Mouse (Mus musculus) forebrain, embryonic 14.5 days (tissue): Measurements from ENCODE around the gene Fibp. TPM values are rescaled to one million over a fixed set of nuclear protein-coding genes. Genes with fewer than 3 reads are reported as not detected.

Experiments
- ATAC-seq: fragments of 200-750 bp; cut with Nextera tagmentation; 2 replicates; pipeline ENCODE4 v1.8.0; 2017; ENCODE audit warnings: mild to moderate bottlenecking, moderate library complexity
- DNase-seq: peaks from one replicate; pipeline ENCODE4 v3.0.0-alpha.2; 2015; ENCODE audit warnings: low spot score
- H3K27ac ChIP-seq: fragments of 300-500 bp; sonication (generic); 2 replicates; pipeline ENCODE4 v1.5.1; 2014; ENCODE audit warnings: low read depth, mild to moderate bottlenecking, control low read depth, low read length, moderate library complexity
- H3K27me3 ChIP-seq: fragments of 300-500 bp; sonication (generic); replicated peaks from 2 replicates; pipeline ENCODE4 v1.6.1; 2014; ENCODE audit warnings: low read length, control low read depth, mixed read lengths; ENCODE audit not compliant: control insufficient read depth, insufficient read depth
- H3K36me3 ChIP-seq: fragments of 300-500 bp; sonication (generic); 2 replicates; pipeline ENCODE4 v1.6.1; 2014; ENCODE audit warnings: low read length, control low read depth; ENCODE audit not compliant: control insufficient read depth, insufficient read depth
- H3K4me1 ChIP-seq: fragments of 300-500 bp; sonication (generic); 2 replicates; pipeline ENCODE4 v1.6.1; 2014; ENCODE audit warnings: antibody characterized with exemption, low read length, control low read depth; ENCODE audit not compliant: control insufficient read depth, insufficient read depth
- H3K4me2 ChIP-seq: fragments of 300-500 bp; sonication (generic); 2 replicates; pipeline ENCODE4 v1.6.1; 2014; ENCODE audit warnings: mild to moderate bottlenecking, control low read depth, low read length
- H3K4me3 ChIP-seq: fragments of 300-500 bp; sonication (generic); 2 replicates; pipeline ENCODE4 v1.5.1; 2014; ENCODE audit warnings: low read depth, low read length, control low read depth
- H3K9ac ChIP-seq: fragments of 300-500 bp; sonication (generic); 2 replicates; pipeline ENCODE4 v1.6.1; 2014; ENCODE audit warnings: mild to moderate bottlenecking, low read length, control low read depth, moderate library complexity
- H3K9me3 ChIP-seq: fragments of 300-500 bp; sonication (generic); replicated peaks from 2 replicates; pipeline ENCODE4 v1.6.1; 2016; ENCODE audit warnings: low read length, control low read depth, mixed read lengths; ENCODE audit not compliant: control insufficient read depth
- WGBS: fragments of 180-500 bp; shearing (Covaris S2); extraction: QIAGEN DNeasy Blood & Tissue Kit; methylation state at CpG from one replicate; pipeline ENCODE4 v1.1.7; 2014; 5-methylcytosine and 5-hydroxymethylcytosine counted together
- polyA plus RNA-seq: library from polyadenylated mRNA; unstranded; fragments of >200 nt; fragmentation: Nextera tagmentation; extraction: Ambion mirVana; gene quantifications from 2 replicates; pipeline ENCODE4 v1.2.1, GENCODE M21; 2014

Gene Fibp
- polyA plus RNA-seq, 1 experiment from 2014 or later: 167 TPM

GRCm38 (mm10) chr19:5445747-5446146 is 14.7 kb upstream of the Fibp start:
- ATAC-seq (no peak), DNase-seq (no peak)
- H3K9ac ChIP-seq: no peak overlapping the region
- no peaks in the 10 kb centered on the region for H3K9me3 ChIP-seq
- peaks cover 2% of the 10 kb centered on the region; the same call in 1 of the 2 replicates for H3K4me1 ChIP-seq
- WGBS: 86% methylated on average over 5 of the region's 5 CpGs
- no peak overlapping the region for H3K4me2 ChIP-seq
- no peaks in the 10 kb centered on the region for H3K36me3 ChIP-seq
- no peak overlapping the region for H3K27ac ChIP-seq
- peaks cover 34% of the 10 kb centered on the region for H3K27me3 ChIP-seq
- no peak overlapping the region for H3K4me3 ChIP-seq

GRCm38 (mm10) chr19:5447515-5448353 is 12.7 kb upstream of the Fibp start, which contains the start of gene Fosl1:
Fosl1 (plus strand) TSS chr19:5447547.
- H3K4me3 ChIP-seq: peak within 1 kb of the TSS; percentile 48
- no peak within 1 kb of the TSS for H3K27ac ChIP-seq
- peaks cover 34% of the 10 kb centered on the region for H3K27me3 ChIP-seq
- H3K4me2 ChIP-seq: peak within 1 kb of the TSS; percentile 94
- ATAC-seq: peak; percentile 75
- WGBS: under 1% methylated on average over 70 of the region's 70 CpGs
- H3K9ac ChIP-seq: peak within 1 kb of the TSS; percentile 58
- H3K4me1 ChIP-seq: peaks cover 2% of the 10 kb centered on the region; the same call in 1 of the 2 replicates
- no peaks in the 10 kb centered on the region for H3K36me3 ChIP-seq
- H3K9me3 ChIP-seq: no peaks in the 10 kb centered on the region
- peak; percentile 67 for DNase-seq

- H3K27me3 ChIP-seq: peaks cover 34% of the 10 kb centered on the region
- WGBS: 6% methylated on average over 36 of the region's 36 CpGs
- DNase-seq: no peak
These were observed 11.9 kb upstream of the Fibp start for GRCm38 (mm10) chr19:5448354-5449150.

GRCm38 (mm10) chr19:5449673-5450072 is 10.7 kb upstream of the Fibp start:
- H3K27ac ChIP-seq: no peak overlapping the region
- H3K36me3 ChIP-seq: peaks cover 3% of the 10 kb centered on the region; the same call in 1 of the 2 replicates
- ATAC-seq (no peak), DNase-seq (no peak)
- no peak overlapping the region for H3K9ac ChIP-seq
- 87% methylated on average over 3 of the region's 3 CpGs for WGBS
- no peaks in the 10 kb centered on the region for H3K9me3 ChIP-seq
- H3K4me2 ChIP-seq: no peak overlapping the region
- peaks cover 34% of the 10 kb centered on the region for H3K27me3 ChIP-seq
- H3K4me1 ChIP-seq: peaks cover 2% of the 10 kb centered on the region; the same call in 1 of the 2 replicates
- H3K4me3 ChIP-seq: no peak overlapping the region

More at GRCm38 (mm10) chr19:5448354-5449150, 11.9 kb upstream of the Fibp start:
- peak overlapping the region; percentile 48; the same call in 1 of the 2 replicates for H3K4me3 ChIP-seq
- peak overlapping the region; percentile 58; the same call in 1 of the 2 replicates for H3K9ac ChIP-seq
- no peak for ATAC-seq
- no peak overlapping the region for H3K27ac ChIP-seq
- peak overlapping the region; percentile 94 for H3K4me2 ChIP-seq
- no peaks in the 10 kb centered on the region for H3K9me3 ChIP-seq
- H3K36me3 ChIP-seq: no peaks in the 10 kb centered on the region
- peaks cover 2% of the 10 kb centered on the region; the same call in 1 of the 2 replicates for H3K4me1 ChIP-seq

GRCm38 (mm10) chr19:5451766-5452165 is 8.6 kb upstream of the Fibp start:
- Histone ChIP-seq H3K4me2 (no peak overlapping the region), H3K9me3 (no peaks in the 10 kb centered on the region), H3K4me1 (peaks cover 17% of the 10 kb centered on the region), H3K36me3 (peaks cover 3% of the 10 kb centered on the region; the same call in 1 of the 2 replicates), H3K4me3 (no peak overlapping the region), H3K9ac (no peak overlapping the region), H3K27me3 (peaks cover 27% of the 10 kb centered on the region), H3K27ac (no peak overlapping the region)
- no peak for ATAC-seq
- 73% methylated on average over 6 of the region's 6 CpGs for WGBS
- no peak for DNase-seq

- 86% methylated on average over 12 of the region's 12 CpGs for WGBS
- H3K9ac ChIP-seq: no peak overlapping the region
- ATAC-seq (no peak), DNase-seq (no peak)
- peaks cover 3% of the 10 kb centered on the region; the same call in 1 of the 2 replicates for H3K36me3 ChIP-seq
- H3K4me2 ChIP-seq: peak overlapping the region; percentile 88
- no peak overlapping the region for H3K4me3 ChIP-seq
- H3K9me3 ChIP-seq: no peaks in the 10 kb centered on the region
- H3K27me3 ChIP-seq: no peaks in the 10 kb centered on the region
- no peak overlapping the region for H3K27ac ChIP-seq
- H3K4me1 ChIP-seq: peaks cover 23% of the 10 kb centered on the region
These were observed 5.4 kb upstream of the Fibp start for GRCm38 (mm10) chr19:5455037-5455436.

- 0 out of 2 replicates have a peak overlapping the region, but pooled peaks have one; percentile 74 for H3K4me3 ChIP-seq
- peaks cover 24% of the 10 kb centered on the region for H3K4me1 ChIP-seq
- no peaks in the 10 kb centered on the region for H3K9me3 ChIP-seq
- no peak for DNase-seq
- peaks cover 3% of the 10 kb centered on the region; the same call in 1 of the 2 replicates for H3K36me3 ChIP-seq
- no peak for ATAC-seq
- no peak overlapping the region for H3K27ac ChIP-seq
- H3K4me2 ChIP-seq: peak overlapping the region; percentile 88
- peak overlapping the region; percentile 88 for H3K9ac ChIP-seq
- WGBS: 67% methylated on average over 8 of the region's 8 CpGs
- H3K27me3 ChIP-seq: no peaks in the 10 kb centered on the region
These were observed 4.8 kb upstream of the Fibp start for GRCm38 (mm10) chr19:5455568-5455967.

GRCm38 (mm10) chr19:5456241-5456921 is 4.0 kb upstream of the Fibp start:
- Histone ChIP-seq H3K36me3 (peaks cover 3% of the 10 kb centered on the region; the same call in 1 of the 2 replicates), H3K9ac (peak overlapping the region; percentile 88), H3K4me1 (peaks cover 29% of the 10 kb centered on the region), H3K9me3 (no peaks in the 10 kb centered on the region), H3K27ac (peak overlapping the region; percentile 94), H3K27me3 (no peaks in the 10 kb centered on the region), H3K4me2 (peak overlapping the region; percentile 88), H3K4me3 (peak overlapping the region; percentile 74)
- 4% methylated on average over 26 of the region's 26 CpGs for WGBS
- DNase-seq (no peak), ATAC-seq (no peak)
